Mouse (Mus musculus) kidney, postnatal 36 days (tissue): ENCODE results near the gene Dhfr.
A peak's percentile ranks its signal among the peaks of the same experiment; 100 is the strongest.

Source experiments
- DNase-seq, 2 experiments: peaks; one replicate each; pipeline ENCODE4 v3.0.0; 2021 to 2022; ENCODE audit warnings: mixed read lengths in 2 of 2

Gene Dhfr

DNA sequence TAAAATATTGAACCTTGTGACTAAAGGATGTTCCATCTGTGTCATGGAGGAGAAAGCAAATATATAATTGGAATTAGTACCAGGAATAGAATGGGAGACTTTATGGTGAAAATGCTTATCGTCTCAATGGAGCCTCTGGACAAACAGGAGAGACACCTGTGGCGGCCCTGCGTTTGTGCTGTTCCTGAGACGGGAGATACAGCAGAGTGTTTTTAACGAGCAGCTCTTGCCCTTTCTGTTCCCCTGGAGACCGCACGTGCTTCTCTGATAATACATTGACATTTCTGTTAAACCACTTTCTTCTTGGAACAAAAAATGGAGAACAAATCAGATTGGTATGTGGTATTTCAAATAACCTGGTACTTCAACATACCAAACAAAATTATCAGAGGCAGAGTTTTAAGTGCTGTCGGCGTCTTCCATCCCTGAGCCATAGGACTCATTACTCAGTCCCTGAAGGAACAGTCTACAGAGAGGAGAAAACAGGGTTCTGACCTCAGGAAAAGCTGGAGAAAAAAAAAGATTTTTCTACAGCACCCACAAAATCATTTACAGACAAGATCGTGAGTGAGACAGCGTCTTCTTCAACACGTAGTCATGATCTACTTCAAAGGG lies 38.6 kb downstream of the Dhfr start:
- DNase-seq, result no peak

GRCm38 (mm10) chr13:92398491-92399384 lies 44.2 kb downstream of the Dhfr start:
- no peak for DNase-seq

- DNase-seq, result peak; percentile 23 to 41
These were observed 47.5 kb downstream of the Dhfr start for GRCm38 (mm10) chr13:92402063-92402462.

GRCm38 (mm10) chr13:92403496-92403895 lies 49.0 kb downstream of the Dhfr start:
- no peak for DNase-seq

DNA sequence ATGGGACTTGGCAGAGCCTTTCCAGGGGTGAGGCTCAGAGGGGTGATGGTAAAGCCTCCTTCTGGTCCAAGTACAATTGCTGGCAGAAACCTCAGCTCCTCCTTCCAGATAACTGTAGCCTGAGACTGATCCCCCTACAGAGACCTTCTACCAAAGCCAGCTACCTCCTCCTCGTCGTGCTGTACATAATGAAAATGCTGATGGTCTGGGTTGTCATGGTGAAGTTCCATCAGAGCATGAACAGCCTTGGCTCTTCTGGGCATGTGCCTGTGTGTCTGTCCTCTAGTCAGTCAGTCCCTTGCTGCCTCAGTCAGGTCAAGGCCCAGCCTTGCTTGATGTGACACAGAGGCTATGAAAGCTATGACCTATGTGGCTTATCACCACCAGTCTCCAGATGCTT lies 56.0 kb downstream of the Dhfr start:
- DNase-seq, result no peak

DNA sequence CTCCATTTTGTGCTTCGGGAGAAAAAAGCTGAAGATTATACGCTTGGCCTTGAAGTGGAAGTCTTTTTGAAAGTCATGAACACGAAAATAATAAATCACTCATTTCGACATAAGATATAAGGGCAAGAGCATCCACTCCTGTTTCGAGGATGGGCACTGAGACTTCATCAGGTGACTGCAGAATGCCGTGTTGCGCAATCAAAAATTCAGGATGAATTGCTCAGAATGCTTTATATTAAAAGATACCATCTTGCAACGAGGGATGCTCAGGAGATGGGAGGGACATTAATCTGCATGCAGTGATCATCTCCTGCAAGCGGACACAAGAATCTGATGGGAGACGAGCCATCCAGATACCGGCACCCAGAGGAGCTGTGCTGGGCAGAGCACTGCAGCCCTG lies 65.1 kb downstream of the Dhfr start:
- no peak for DNase-seq

DNA sequence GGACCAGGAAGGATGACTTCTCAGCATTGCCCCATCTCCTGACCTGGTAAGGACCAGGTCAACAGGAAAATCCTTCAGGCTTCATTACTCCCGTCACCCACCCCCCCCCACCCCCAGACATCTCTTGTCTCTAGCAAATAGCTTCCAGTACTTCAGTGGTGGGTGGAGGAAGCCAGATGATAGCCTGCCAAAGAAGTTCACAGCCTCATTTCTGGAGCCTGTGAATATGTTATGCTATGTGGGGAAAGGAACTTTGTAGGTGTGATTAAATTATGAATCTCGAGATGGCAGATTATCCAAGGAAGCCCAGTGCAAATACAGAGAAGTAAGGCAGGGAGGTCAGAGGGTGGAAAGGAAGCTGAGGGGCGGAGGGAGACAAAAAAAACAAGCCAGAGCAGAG lies 69.2 kb downstream of the Dhfr start:
- DNase-seq, result no peak

DNA sequence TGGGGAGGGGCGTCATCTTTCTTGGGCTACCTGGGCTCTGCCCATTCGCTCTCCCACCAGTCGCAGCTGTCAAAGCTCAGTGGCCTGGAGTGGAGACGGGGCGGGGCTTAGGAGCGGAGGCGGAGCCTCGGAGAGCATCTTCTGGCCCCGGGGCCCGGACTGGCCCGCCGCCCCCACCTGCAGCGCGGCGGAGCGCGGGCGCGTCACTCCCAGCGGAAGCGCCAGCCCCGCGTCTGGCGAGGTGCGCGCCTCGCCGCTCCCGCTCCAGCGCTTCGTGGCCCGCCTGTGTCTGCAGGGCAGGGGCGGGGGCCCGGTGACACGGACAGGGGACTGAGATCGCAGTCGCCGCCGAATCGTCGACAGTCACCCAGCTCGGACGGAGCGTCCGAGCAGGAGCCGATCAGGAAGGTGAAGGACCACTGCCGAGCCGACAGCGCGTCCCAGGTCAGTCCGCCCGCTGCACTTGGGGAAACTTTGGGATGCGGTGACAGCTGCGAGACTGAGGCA lies 71.3 kb downstream of the Dhfr start, which contains the start of gene Ankrd34b:
Gene Ankrd34b (plus strand): TSS at position 139 of the 507 bp plus-strand sequence.
- DNase-seq, result peak; percentile 36 to 78

DNA sequence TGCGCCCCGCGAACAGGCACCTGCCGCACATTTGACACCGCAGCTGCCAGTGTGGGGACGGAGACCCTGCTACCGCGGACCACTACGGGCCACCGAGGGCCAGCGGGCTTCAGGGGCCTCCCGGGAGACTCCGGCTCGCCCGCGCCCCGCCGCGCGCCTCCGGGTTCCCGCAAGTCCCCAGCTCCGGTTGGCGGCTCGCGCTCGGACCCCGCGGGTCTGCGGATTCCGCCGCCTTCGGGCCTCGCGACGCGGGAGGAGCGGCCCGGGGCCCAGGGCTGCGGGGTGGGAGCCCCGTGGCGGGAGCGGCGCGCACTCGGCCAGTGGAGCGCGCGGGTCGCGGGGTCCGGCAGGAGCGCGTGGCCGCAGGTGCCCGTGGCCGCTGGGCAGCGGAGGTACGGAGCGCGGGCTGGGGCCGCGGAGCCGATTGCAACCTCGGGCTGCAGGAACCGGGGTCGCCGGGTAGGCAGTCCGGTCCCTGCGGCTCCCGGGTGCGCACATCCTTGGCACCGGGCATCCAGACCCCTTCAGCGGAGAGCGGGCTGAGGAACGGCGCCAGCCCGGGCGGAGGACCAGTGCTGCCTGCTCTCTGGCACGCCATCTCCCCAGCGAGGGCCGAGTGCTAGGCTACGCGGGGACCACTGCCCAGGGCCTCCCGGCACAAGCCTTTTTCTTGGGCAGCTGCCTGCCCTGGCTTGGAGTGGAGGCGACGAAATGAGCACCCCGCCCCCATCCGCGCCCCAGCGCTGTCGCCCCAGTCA lies 71.9 kb downstream of the Dhfr start:
- DNase-seq, result peak in 1 of 2 experiments; percentile 29

- DNase-seq, result peak; percentile 9 to 27
These were observed 72.9 kb downstream of the Dhfr start for GRCm38 (mm10) chr13:92427351-92427855.
